Mouse (Mus musculus): ENCODE results near the gene Ano3. TPM values are rescaled to one million over a fixed set of nuclear protein-coding genes. Genes with fewer than 3 reads are reported as not detected.

The Ano3 gene
- polyA plus RNA-seq, 3 experiments from 2014 or later = not detected

Other genes starting within 250 kb of the Ano3 start
- gene Muc15, start 229.6 kb downstream of the Ano3 start, polyA plus RNA-seq (2017; shearing (Covaris generic)) = not detected
- gene Gm13941, start 155.1 kb upstream of the Ano3 start, polyA plus RNA-seq (2017; shearing (Covaris generic)) = not detected
- not detected for gene Gm15130, start 202.0 kb upstream of the Ano3 start, polyA plus RNA-seq (2017; shearing (Covaris generic))